Mouse (Mus musculus) kidney, postnatal 25 days (tissue): ENCODE data around the gene Setd6.

ENCODE experiments used
- DNase-seq, 2 experiments: peaks; one replicate each; pipeline ENCODE4 v3.0.0; 2021; ENCODE audit warnings: mixed read lengths in 2 of 2

Setd6 gene

GRCm38 (mm10) chr8:95711029-95711428 is 4.7 kb upstream of the Setd6 start:
- DNase-seq: no peak

- no peak for DNase-seq
Observed at GRCm38 (mm10) chr8:95712395-95712794, 3.3 kb upstream of the Setd6 start.

- peak; percentile 75 to 85 for DNase-seq
Observed at GRCm38 (mm10) chr8:95713100-95714010, 2.3 kb upstream of the Setd6 start.

DNA sequence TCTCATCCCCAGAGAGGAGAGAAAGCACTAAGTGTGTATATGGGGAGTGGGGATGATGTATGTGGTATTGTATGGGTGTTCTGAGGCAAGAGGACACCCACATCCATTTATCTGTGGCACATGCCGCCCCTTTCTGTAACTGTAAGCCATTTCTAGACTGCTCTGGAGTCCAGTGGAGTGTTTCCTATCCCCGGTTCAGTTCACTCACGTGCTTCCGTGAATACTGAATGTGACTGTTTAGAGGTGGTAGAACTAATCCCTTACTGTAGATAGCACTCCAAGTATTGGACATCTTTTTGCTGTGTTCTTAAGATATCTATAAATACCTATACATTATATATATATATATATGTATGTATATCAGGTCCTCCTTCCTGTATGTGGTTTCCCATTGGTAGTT is 1.3 kb upstream of the Setd6 start:
- DNase-seq: no peak

DNA sequence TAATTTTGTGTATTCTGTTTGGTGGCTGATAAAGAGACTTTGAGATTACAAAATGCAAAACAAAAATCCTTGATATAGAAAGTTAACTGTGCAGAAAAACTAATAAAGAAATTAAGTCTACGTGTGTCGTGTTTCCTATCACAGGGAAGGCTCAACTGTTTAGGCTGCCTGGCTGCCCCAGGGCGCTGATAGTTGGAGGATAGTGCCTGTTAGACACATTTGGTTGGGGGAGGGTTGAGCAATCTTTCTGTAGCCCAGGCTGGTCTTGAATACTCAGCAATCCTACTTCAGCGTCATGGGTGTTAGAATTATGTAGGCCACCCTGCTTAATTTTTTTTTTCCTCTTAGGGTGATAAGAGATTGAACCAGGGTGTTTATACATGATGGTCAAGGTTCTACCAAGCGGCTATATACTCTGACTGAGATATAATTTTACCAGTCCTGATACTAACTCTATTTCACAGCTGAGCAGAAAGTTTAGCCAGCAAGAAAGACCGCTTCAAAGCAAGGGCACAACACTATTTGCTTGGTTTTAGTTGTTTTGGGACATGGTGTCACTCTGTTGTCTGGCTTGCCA is 756 bp upstream of the Setd6 start:
- DNase-seq: no peak

DNA sequence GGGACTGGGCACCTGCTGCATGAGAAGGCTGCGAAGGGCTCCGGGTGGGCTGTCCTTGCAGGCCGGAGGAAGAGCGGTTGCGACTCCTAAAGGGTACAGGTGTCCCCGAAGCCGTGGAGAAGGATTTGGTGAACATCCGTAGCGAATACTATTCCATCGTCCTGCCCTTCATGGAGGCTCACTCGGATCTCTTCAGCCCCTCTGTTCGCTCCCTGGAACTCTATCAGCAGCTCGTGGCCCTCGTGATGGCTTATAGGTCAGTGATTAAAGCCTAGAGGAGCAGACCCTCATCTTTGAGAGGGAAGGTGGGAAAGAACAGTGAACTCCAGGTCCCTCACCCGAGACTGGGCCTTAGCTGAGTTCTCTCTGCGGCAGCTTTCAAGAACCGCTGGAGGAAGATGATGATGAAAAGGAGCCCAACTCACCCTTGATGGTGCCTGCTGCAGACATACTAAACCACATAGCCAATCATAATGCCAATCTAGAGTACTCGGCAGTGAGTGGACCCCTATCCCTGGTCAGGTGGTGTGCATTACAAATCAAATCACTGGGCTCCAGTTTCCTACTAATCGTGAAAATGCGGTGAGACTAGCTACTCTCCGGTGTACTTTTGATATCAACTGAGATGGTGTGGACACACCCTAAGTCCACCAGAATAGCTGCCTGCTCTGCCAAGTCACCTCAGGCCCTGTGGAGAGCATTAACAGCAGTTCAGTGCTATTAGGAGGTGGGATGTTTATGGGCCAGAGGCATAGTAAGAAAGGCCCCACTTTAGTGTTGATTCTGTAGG is 1.1 kb downstream of the Setd6 start:
- DNase-seq: no peak

GRCm38 (mm10) chr8:95727625-95728024 is 11.9 kb downstream of the Setd6 start:
- DNase-seq: no peak

- DNase-seq: no peak
Observed at GRCm38 (mm10) chr8:95738596-95738995, 22.9 kb downstream of the Setd6 start.

DNA sequence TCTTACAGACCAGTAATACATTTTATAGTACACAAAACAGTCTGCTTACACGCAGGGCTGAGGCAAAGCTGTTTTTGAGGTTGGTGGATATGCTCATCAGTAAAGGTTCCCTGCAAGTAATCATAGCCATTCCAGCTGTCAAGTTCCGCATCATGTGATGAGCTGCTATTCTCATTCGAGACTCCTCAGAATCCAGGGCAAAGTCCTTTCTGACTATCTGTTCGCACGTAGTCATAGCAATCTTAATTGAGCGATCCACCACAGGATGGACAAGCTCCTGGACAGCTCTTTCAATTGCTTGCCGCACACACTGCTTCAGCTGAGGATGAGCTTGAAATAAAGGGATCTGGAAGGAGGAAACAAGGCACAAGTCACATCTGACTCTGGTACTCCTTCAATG is 26.1 kb downstream of the Setd6 start:
- no peak for DNase-seq

DNA sequence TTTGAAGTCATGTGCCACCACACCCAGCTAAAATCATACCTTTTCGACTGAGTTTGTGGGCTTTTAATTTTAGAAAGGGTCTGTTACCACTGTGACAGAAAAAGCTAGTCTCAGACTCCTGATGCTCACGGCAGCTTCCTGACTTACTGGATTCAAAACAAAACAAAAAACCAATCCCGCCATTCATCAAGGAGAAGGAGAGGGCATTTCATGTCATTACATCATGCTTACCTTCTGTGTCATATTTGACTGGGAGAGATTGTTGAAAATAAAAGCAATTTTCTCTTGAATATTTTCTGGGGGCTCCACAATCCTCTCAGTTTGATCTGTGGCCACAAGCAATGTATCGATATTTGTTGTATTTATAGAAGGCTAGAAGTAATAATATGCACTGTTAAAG is 32.3 kb downstream of the Setd6 start:
- DNase-seq: no peak

GRCm38 (mm10) chr8:95751924-95752323 is 36.2 kb downstream of the Setd6 start:
- no peak for DNase-seq

- DNase-seq: no peak
Observed at GRCm38 (mm10) chr8:95760323-95760722, 44.6 kb downstream of the Setd6 start.

GRCm38 (mm10) chr8:95764133-95764532 is 48.5 kb downstream of the Setd6 start:
- no peak for DNase-seq
